8 mouse cellular contexts compared by ENCODE assay signal in the genomic region with DNA sequence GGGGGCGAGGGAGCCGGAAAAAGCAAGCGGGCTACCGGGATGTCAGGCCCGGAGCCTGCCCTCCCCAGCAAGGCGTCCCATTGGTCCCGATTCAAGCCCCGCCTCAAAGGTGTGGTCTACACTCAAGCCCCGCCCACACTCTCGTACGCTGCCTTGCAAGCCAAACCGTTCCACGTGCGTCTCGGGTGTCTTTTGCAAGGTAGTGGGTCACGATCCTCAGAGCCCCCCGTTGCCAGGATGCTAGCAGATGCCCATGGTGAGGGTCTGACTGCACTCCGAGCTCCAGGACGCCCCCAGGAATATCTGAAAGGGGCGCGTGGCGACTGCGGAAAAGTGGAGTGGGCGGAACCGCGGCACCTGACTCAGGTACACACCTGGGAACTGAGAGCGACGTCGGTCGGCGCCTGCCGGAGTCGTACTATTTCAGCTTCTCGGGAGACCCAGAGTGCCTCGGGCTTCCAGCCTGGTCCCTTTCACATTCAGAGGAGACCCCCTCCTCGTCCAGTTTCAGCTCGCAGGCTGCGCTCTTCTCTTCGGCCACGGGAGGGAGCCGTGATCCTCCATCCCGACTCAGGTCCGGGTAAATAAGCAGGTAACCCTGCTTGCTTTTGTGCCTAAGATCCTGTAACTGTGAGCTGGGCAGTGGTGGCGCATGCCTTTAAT. TPM values are rescaled to one million over a fixed set of nuclear protein-coding genes. Genes with fewer than 3 reads are reported as not detected.
DNase-seq lines count a peak whose midpoint lies in the region; ATAC-seq and TF ChIP-seq lines count a peak whose summit lies in the region.

Slc12a9 (minus strand) TSS at position 86 of the 663 bp plus-strand sequence.

- H3K9ac ChIP-seq in hindbrain, embryonic 13.5 days = peak within 1 kb of the TSS; percentile 82

- CTCF ChIA-PET in Patski (lab: Charles Lee) = interaction anchor here (0.7 to 2.3 kb wide), 19 partner anchors 10 to 168 kb away, joined by 3 to 12 read pairs (median 4); partner anchors contain the start of genes Pop7, Srrt and Trip6

- H3K27ac ChIP-seq in hindbrain, embryonic 13.5 days = peak within 1 kb of the TSS; percentile 81

- H3K4me2 ChIP-seq in hindbrain, embryonic 13.5 days = peak within 1 kb of the TSS; percentile 91

- no peak for TF ChIP-seq CTCF in Patski (IDR thresholded peaks at IDR 0.05)

- peaks cover 22% of the 10 kb centered on the region for H3K4me1 ChIP-seq in hindbrain, embryonic 13.5 days (replicated peaks)

- POLR2A ChIA-PET in Patski (lab: Charles Lee) = interaction anchor here (0.9 to 2.2 kb wide), 4 partner anchors 17 to 168 kb away, joined by 4 to 6 read pairs (median 4); partner anchors contain the start of genes Ephb4 and Pop7

- DNase-seq in Patski (ENCODE audit: low read depth, low spot score) = peak; percentile 76
- DNase-seq in cerebellum, postnatal 14 days = peak; percentile 95 to 99
- DNase-seq in frontal cortex, postnatal 14 days (ENCODE audit: low spot score in 2 of 2) = peak; percentile 88 to 89
- peak; percentile 87 to 89 for DNase-seq in layer of hippocampus, postnatal 36 days
- DNase-seq in lung, postnatal 36 days = peak; percentile 98
- DNase-seq in retina, postnatal 1 day = peak; percentile 96
- DNase-seq in urinary bladder, adult 18-20 months (ENCODE audit: low spot score in 2 of 2) = peak; percentile 90 to 99

- H3K4me3 ChIP-seq in hindbrain, embryonic 13.5 days = peak within 1 kb of the TSS; percentile 61

- H3K36me3 ChIP-seq in hindbrain, embryonic 13.5 days = peaks cover 4% of the 10 kb centered on the region; the same call in 1 of the 2 replicates

- ATAC-seq in Patski = peak; percentile 90
- peak; percentile 88 for ATAC-seq in hindbrain, embryonic 13.5 days (ENCODE audit: low FRiP score)

- no peaks in the 10 kb centered on the region for H3K27me3 ChIP-seq in Patski
- H3K27me3 ChIP-seq in hindbrain, embryonic 13.5 days = no peaks in the 10 kb centered on the region

- H3K9me3 ChIP-seq in hindbrain, embryonic 13.5 days = no peaks in the 10 kb centered on the region

- under 1% methylated on average over 44 of the region's 44 CpGs for WGBS in hindbrain, embryonic 13.5 days

- in situ Hi-C loops in Patski (cut with MboI; ENCODE audit: low pct_unique_long_range_greater_than_20kb) = loop anchor here (5.0 kb wide), 1 partner anchor 124 kb away; no protein-coding TSS in a partner anchor

RNA-seq across cellular contexts. Expression of gene Slc12a9, which starts in this region (rescaled TPM):
- polyA plus RNA-seq in Patski (2021) = 27.5 TPM
- 25.8 and 27.4 TPM in 2 replicates for polyA plus RNA-seq in hindbrain, embryonic 13.5 days (2015; fragmentation: Nextera tagmentation; extraction: Ambion mirVana)
- 10 to 100 TPM; 27.4 to 28.3 TPM for total RNA-seq in layer of hippocampus, postnatal 36 days (2021)

Comparison
In these comparisons a context has a peak if more than half of its experiments do, and no peak if none do; other contexts are left out.
1. Peak in every context shown above with its lines: DNase-seq, ATAC-seq, H3K4me3 ChIP-seq and H3K27ac ChIP-seq.